27 mouse cellular contexts compared by ENCODE assay signal in the genomic region with DNA sequence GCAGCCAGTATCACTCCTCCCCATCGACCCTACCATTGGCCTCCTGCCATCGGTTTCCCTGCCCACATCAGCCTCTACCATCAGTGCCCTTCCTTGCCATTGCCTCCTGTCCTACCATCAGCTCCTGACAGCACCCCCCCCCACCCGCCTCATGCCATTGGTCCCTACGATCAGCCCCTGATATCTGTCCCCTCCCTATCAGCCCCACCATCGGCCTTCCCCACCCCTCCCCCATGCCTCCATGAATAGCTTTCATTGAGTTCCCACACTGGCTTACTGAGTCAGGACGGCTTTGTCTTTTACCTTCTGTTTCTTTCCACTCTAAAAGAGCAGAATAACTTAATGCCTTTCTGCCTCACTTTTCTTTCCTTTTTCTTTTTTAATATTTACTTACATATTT.
DNase-seq lines count a peak whose midpoint lies in the region; ATAC-seq lines count a peak whose summit lies in the region.
"Had no signal": no experiment of that assay in that cellular context is flagged by ENCODE, and none has a peak within 500 bp of the region (broad histone marks: within the 10 kb centered on the region; RNA-seq: fewer than 3 reads in every experiment).

No protein-coding gene starts in this region.

- H3K4me1 ChIP-seq in forebrain, embryonic 10.5 days = peaks cover 10% of the 10 kb centered on the region
- no peaks in the 10 kb centered on the region for H3K4me1 ChIP-seq in forebrain, embryonic 15.5 days
- 0 out of 2 replicates have a peak, but pooled peaks cover 3% of the 10 kb centered on the region for H3K4me1 ChIP-seq in hindbrain, embryonic 12.5 days
- 0 out of 2 replicates have a peak, but pooled peaks cover 4% of the 10 kb centered on the region for H3K4me1 ChIP-seq in hindbrain, embryonic 13.5 days (replicated peaks)
- no peaks in the 10 kb centered on the region for H3K4me1 ChIP-seq in brown adipose tissue, adult 24 weeks (ENCODE audit: control insufficient read depth, insufficient read depth, insufficient read length, low read length)

- no peak overlapping the region for H3K4me3 ChIP-seq in forebrain, embryonic 10.5 days
- no peak overlapping the region for H3K4me3 ChIP-seq in forebrain, embryonic 15.5 days
- H3K4me3 ChIP-seq in hindbrain, embryonic 12.5 days = no peak overlapping the region
- no peak overlapping the region for H3K4me3 ChIP-seq in hindbrain, embryonic 13.5 days
- H3K4me3 ChIP-seq in brown adipose tissue, adult 24 weeks (ENCODE audit: insufficient read depth, low read depth, low read length) = no peak overlapping the region
- H3K4me3 ChIP-seq: erythroblast, embryonic 14.5 days; forebrain, embryonic 13.5 days had no signal

- H3K9me3 ChIP-seq in forebrain, embryonic 10.5 days = no peaks in the 10 kb centered on the region
- H3K9me3 ChIP-seq in forebrain, embryonic 15.5 days = no peaks in the 10 kb centered on the region
- H3K9me3 ChIP-seq in hindbrain, embryonic 12.5 days (replicated peaks) = no peaks in the 10 kb centered on the region
- no peaks in the 10 kb centered on the region for H3K9me3 ChIP-seq in hindbrain, embryonic 13.5 days
- H3K9me3 ChIP-seq: forebrain, embryonic 13.5 days; G1E had no signal

- H3K27me3 ChIP-seq in forebrain, embryonic 10.5 days (ENCODE audit: poor library complexity, severe bottlenecking) = no peaks in the 10 kb centered on the region
- H3K27me3 ChIP-seq in forebrain, embryonic 15.5 days = no peaks in the 10 kb centered on the region
- no peaks in the 10 kb centered on the region for H3K27me3 ChIP-seq in hindbrain, embryonic 12.5 days
- H3K27me3 ChIP-seq in hindbrain, embryonic 13.5 days = no peaks in the 10 kb centered on the region
- H3K27me3 ChIP-seq: forebrain, embryonic 13.5 days; Patski had no signal

- no peak for DNase-seq in forebrain, embryonic 10.5 days (ENCODE audit: extremely low spot score, low spot score)
- DNase-seq in Muller cell, postnatal 12 days (ENCODE audit: inconsistent ontology term) = peak; percentile 42
- no peak for DNase-seq in heart, adult 18-20 months
- DNase-seq in ovary, postnatal 14 days (ENCODE audit: low spot score) = no peak
- DNase-seq: adrenal gland, postnatal 25 days; cerebellum, adult 11 months; cerebellum, adult 9-10 months; cerebellum, postnatal 36 days; kidney, adult 18-20 months; kidney, postnatal 4 days; layer of hippocampus, postnatal 36 days; liver; lung, adult 2 months; right cerebral cortex, adult 18-20 months; spleen, adult 18-20 months; thymus, postnatal 14 days had no signal

- H3K9ac ChIP-seq in forebrain, embryonic 15.5 days (replicated peaks) = no peak overlapping the region
- no peak overlapping the region for H3K9ac ChIP-seq in hindbrain, embryonic 12.5 days
- H3K9ac ChIP-seq in hindbrain, embryonic 13.5 days = no peak overlapping the region
- H3K9ac ChIP-seq: forebrain, embryonic 13.5 days; hindbrain, embryonic 14.5 days; liver, embryonic 14.5 days had no signal

- H3K36me3 ChIP-seq in forebrain, embryonic 10.5 days (replicated peaks) = no peaks in the 10 kb centered on the region
- H3K36me3 ChIP-seq in forebrain, embryonic 15.5 days = no peaks in the 10 kb centered on the region
- H3K36me3 ChIP-seq in hindbrain, embryonic 12.5 days = no peaks in the 10 kb centered on the region
- no peaks in the 10 kb centered on the region for H3K36me3 ChIP-seq in hindbrain, embryonic 13.5 days
- H3K36me3 ChIP-seq: G1E had no signal

- ATAC-seq in forebrain, embryonic 15.5 days (replicated peaks) = no peak
- ATAC-seq in hindbrain, embryonic 12.5 days (ENCODE audit: low FRiP score) = peak; percentile 46; the same call in 1 of the 2 replicates
- no peak for ATAC-seq in hindbrain, embryonic 13.5 days (ENCODE audit: low FRiP score)
- ATAC-seq: forebrain, embryonic 13.5 days; Patski had no signal

- 0 out of 2 replicates have a peak overlapping the region, but pooled peaks have one; percentile 26 for H3K27ac ChIP-seq in forebrain, embryonic 10.5 days
- no peak overlapping the region for H3K27ac ChIP-seq in forebrain, embryonic 15.5 days (replicated peaks)
- H3K27ac ChIP-seq in hindbrain, embryonic 12.5 days = no peak overlapping the region
- no peak overlapping the region for H3K27ac ChIP-seq in hindbrain, embryonic 13.5 days
- H3K27ac ChIP-seq in brown adipose tissue, adult 24 weeks (replicated peaks; ENCODE audit: low read depth, low read length) = 0 out of 2 replicates have a peak overlapping the region, but pooled peaks have one; percentile 9
- H3K27ac ChIP-seq: forebrain, embryonic 13.5 days; hindbrain, embryonic 14.5 days; liver, embryonic 14.5 days; macrophage had no signal

- WGBS in forebrain, embryonic 10.5 days = 70% methylated on average over 6 of the region's 6 CpGs
- 52% methylated on average over 6 of the region's 6 CpGs for WGBS in forebrain, embryonic 15.5 days
- 62% methylated on average over 6 of the region's 6 CpGs for WGBS in hindbrain, embryonic 12.5 days
- 57% methylated on average over 6 of the region's 6 CpGs for WGBS in hindbrain, embryonic 13.5 days

- no peak overlapping the region for H3K4me2 ChIP-seq in forebrain, embryonic 15.5 days (replicated peaks)
- no peak overlapping the region for H3K4me2 ChIP-seq in hindbrain, embryonic 12.5 days (replicated peaks)
- H3K4me2 ChIP-seq in hindbrain, embryonic 13.5 days = no peak overlapping the region
- H3K4me2 ChIP-seq: forebrain, embryonic 13.5 days; hindbrain, embryonic 14.5 days had no signal

Comparison
In these comparisons a context has a peak if more than half of its experiments do, and no peak if none do; other contexts are left out.
1. H3K27ac ChIP-seq: peak in forebrain, embryonic 10.5 days (single experiment) and brown adipose tissue, adult 24 weeks (single experiment); none in forebrain, embryonic 15.5 days (single experiment), hindbrain, embryonic 12.5 days (single experiment) and hindbrain, embryonic 13.5 days (single experiment).